15 mouse cellular contexts compared by ENCODE assay signal in genomic region chr16:90792066-90792465, GRCm38 (mm10). TPM values are rescaled to one million over a fixed set of nuclear protein-coding genes. Genes with fewer than 3 reads are reported as not detected.
"Had no signal": no experiment of that assay in that cellular context is flagged by ENCODE, and none has a peak within 500 bp of the region (broad histone marks: within the 10 kb centered on the region; RNA-seq: fewer than 3 reads in every experiment).

No protein-coding gene starts in this region.

- DNase-seq: kidney, postnatal 10 days; layer of hippocampus, postnatal 36 days; liver; lung, postnatal 10 days; retina, postnatal 1 day; right cerebral cortex, postnatal 25 days; thymus, postnatal 36 days had no signal

RNA-seq across cellular contexts. Expression of gene Eva1c, which starts 34.5 kb away (rescaled TPM):
- total RNA-seq: monocyte, adult 5-6 weeks; neutrophil, adult 5-6 weeks had no signal

RNA-seq across cellular contexts. Expression of gene Mrap, which starts 54.1 kb away (rescaled TPM):
- total RNA-seq: layer of hippocampus, postnatal 10 days; monocyte, adult 5-6 weeks; neutrophil, adult 5-6 weeks had no signal
- polyA plus RNA-seq: intestine, postnatal 0 days; limb, embryonic 13.5 days; midbrain, embryonic 13.5 days; myocyte; neural tube, embryonic 13.5 days had no signal
